Mouse (Mus musculus) thymus, adult 18-20 months (tissue): ENCODE data around the gene Opn5.

Source experiments
- DNase-seq, 2 experiments: peaks; one replicate each; pipeline ENCODE4 v3.0.0; 2022; ENCODE audit warnings: mixed read lengths in 2 of 2

Gene Opn5

GRCm38 (mm10) chr17:42611295-42611694, at the start of gene Opn5:
Gene Opn5, minus strand, starts transcription at chr17:42611395.
- DNase-seq = no peak

DNA sequence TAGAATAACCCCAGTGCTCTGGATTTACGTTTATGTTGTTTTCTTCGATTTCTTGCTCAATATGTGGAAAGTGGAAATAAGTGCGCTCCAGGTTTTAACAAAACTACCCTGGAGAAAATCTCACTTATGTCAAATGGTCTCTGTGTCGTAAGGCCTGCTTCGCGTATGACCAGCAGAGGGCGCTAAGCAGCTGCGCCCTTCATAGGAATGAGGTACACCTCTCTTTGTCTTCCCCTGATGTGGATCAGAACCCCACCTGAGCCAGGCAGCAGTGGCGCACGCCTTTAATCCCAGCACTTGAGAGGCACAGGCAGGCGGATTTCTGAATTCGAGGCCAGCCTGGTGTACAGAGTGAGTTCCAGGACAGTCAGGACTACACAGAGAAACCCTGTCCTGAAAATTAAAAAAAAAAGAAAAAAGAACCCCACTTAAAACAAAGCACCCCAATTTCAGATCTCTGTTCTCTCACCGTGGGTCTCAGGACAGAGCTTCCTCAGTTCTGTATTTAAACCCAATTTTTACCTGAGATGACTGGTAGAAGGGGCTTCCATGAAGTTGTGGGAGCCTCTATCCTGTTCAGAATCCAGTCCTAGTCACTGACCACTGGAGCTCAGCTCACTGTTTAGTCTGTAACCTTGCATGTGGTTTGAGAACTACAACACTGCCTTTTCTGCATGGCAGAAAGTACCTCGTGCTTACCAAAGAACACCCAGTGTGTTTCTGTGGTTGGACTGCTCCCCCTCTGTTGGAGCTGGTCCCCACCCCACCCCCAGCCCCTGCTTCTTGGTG, 47.6 kb upstream of the Opn5 start:
- no peak for DNase-seq

- no peak for DNase-seq
Measured at GRCm38 (mm10) chr17:42643416-42643815, 32.2 kb upstream of the Opn5 start.

- no peak for DNase-seq
Measured at GRCm38 (mm10) chr17:42630206-42630605, 19.0 kb upstream of the Opn5 start.

GRCm38 (mm10) chr17:42613043-42613737, 2.0 kb upstream of the Opn5 start:
- DNase-seq = no peak

DNA sequence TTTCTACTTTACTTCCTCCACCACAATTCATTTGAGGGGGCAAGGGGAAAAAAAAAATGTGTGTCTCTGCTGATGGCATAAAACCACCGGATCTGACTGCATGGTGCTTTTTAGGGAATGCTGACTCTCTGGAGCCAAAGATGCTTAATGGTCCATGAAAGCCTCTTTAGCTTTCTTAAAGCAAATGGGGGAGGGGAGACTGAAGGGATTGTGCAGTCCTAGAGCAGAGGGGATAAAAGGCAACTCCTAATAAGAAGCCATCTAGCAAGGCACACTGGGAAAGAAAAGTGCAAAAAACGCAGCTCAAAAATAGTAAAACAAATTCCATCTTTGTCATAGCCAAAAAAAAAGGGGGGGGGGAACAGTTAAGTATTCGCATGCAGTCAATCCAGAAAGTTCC, 2.9 kb downstream of the Opn5 start:
- DNase-seq = no peak

DNA sequence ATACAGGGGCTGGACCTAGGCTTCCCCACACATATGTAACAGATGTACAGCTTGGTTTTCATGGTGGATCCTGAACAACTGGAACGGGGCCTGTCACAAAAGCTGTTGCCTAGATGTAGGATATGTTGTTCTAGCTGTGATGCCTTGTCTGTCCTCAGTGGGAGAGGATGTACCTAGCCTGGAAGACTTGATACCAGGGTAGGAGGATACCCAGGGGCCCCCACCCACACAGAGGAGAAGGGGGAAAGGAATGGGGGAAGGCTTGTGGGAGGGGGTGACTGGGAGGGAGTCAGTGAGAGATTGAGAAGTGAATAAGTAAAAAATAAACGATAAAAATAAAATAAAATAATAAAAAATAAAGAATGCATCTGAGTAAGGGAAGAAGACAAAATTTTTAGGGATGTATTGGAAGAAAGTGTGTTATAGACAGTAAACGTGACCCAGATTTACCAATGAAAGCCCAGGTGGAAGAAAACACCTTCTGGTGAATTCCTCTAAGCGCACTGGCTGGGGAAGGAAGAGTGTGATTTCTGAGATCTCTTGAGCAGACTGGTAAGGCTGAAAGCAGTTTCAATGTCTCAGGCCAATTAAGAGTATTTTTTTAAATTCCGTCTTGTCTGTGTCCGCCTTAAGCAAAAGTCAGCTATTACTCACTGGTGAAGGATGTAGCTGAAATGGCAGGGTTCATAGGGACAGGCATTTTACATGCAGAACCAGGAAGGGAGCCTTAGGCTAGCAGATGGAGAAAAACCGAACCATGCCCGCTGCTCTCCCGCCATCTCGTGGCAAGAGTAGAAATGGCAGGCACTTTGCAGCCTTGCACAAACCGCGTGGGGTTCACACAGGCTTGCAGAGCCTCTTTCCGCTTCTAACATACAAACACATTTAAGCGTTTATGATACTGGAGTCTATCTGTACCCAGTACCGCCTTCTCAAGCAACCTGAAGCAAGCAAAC, 8.1 kb downstream of the Opn5 start:
- DNase-seq = no peak

- no peak for DNase-seq
Measured at GRCm38 (mm10) chr17:42586486-42586885, 24.7 kb downstream of the Opn5 start.

GRCm38 (mm10) chr17:42583029-42583331, 28.2 kb downstream of the Opn5 start:
- no peak for DNase-seq

DNA sequence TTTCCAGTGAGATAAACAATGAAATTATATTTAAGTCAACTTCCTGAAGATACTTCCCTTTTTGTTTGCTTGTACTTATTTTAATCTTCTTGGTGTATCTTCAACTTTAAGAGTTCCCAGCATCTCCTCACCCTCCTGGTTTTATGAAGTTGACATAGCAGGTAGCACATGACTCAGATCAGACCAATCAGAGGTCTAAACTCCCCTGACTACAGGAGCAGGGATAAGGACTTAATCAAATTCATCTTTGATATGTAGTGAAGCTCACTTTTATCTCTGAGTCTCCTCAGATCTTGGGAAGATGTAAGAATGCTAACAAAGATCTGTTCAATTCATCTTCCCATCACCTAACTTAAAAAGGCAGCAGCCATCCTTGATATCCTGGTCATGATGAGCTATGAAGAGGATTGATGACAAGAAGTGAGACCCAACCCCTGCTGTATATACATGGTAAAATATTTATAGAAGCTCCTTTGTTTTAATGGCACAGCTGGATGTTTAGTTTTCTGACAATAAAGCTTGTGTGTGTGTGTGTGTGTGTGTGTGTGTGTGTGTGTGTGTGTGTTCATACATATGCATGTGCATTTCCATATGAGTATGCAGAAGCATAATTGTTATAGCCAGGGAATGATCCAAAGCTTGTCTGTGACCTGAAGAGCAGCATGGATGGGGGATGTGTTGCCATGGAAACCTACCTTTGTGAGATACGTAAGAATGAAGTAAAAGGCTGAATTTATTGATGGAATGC, 28.7 kb downstream of the Opn5 start:
- DNase-seq = no peak

DNA sequence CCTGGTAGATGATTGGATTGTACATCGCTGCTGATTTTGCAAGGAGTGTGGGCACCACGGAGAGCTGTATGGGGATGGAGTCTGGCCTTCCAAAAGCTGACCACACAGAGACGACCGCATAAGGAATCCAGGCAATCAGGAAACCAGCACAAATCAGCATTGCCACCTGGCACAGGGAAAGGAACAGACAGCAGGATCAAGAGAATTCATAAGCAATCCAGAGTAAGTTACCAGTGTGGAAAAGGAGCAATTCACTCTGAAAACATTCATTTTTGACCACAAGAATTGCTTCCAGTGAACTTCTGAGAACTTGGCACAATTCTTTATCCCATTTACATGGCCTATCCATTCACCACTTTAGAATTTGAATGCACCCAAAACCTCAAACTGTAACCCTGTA, 30.6 kb downstream of the Opn5 start:
- no peak for DNase-seq

- DNase-seq = no peak
Measured at GRCm38 (mm10) chr17:42580196-42580595, 31.0 kb downstream of the Opn5 start.

DNA sequence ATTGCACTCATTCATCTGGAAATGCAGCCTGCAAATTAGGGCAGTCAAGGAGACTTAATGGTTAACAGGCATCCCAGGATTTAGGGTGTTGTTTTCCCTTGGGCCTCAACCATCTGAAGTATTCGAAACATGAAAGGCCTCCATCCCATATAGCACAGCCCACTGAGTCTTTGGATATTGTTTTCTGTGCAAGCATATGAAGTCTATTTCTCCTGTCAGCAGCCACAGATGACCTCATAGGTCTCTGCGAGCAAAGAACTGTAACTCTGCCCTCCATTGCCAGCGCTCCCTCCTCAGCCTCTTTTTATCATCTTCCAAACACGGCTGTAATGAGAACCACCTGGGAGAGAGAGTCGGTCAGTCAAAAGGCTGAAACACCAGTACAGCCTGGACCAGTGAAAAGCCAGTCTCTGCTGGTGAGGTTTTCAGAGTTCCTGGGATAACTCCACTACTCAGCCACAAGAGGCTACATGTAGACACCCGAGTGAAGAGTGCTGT, 34.5 kb downstream of the Opn5 start:
- no peak for DNase-seq

- no peak for DNase-seq
Measured at GRCm38 (mm10) chr17:42573786-42574185, 37.4 kb downstream of the Opn5 start.

GRCm38 (mm10) chr17:42549578-42549977, 61.6 kb downstream of the Opn5 start:
- no peak for DNase-seq

DNA sequence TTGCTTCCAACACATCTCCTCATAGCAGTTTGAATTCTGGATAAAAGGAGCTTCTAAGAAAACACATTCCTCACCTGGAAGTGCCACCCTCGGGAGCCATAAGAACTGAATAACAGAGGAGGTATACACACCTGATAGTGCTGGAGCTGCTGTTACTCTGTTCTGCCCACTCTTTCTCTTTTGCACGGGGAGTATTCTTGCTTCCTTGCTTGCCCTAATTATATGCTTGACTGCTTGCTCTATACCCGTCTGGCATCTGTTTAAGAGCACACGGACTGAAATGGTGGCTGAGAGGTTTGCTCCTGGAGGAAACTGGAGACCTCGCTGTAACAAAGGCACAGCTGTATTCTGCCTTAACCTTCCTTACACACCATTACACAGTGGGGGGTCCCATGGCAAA, 81.0 kb downstream of the Opn5 start:
- DNase-seq = no peak

GRCm38 (mm10) chr17:42509356-42510262, 101.6 kb downstream of the Opn5 start:
- DNase-seq = no peak
